Mouse (Mus musculus) neural tube, embryonic 10.5 days (tissue): Measurements from ENCODE around the gene Olfr554.
"Not testable (repeated sequence)": the region's sequence is repeated elsewhere in the genome, so short reads cannot be mapped to it uniquely, and the experiment has no call there.

Experiments
- DNase-seq: peaks from one replicate; pipeline ENCODE4 v3.0.0-alpha.2; 2017; ENCODE audit warnings: low spot score; ENCODE audit errors: extremely low spot score

Gene Olfr554

DNA sequence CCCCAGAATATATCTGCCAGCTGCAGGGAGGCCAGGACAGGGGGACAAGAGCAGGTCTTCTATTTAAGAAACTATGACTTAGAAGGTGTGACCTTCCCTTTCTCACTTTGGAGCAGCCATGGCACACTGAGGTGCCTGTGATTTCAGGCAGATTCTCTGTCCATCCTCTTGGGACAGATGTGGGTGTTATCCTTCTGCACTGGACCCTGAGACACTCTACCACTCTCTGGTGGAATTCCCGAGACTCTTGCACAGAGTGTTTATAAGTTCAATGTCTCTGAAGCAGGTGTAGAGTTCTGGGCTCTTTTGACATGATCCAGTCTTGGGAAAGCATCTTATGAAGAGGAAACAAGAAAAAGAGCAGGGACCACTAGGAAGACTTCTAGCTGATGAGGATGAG lies at the start of gene Olfr554:
Gene Olfr554 (plus strand): TSS at position 301 of the 400 bp plus-strand sequence.
- no peak for DNase-seq

DNA sequence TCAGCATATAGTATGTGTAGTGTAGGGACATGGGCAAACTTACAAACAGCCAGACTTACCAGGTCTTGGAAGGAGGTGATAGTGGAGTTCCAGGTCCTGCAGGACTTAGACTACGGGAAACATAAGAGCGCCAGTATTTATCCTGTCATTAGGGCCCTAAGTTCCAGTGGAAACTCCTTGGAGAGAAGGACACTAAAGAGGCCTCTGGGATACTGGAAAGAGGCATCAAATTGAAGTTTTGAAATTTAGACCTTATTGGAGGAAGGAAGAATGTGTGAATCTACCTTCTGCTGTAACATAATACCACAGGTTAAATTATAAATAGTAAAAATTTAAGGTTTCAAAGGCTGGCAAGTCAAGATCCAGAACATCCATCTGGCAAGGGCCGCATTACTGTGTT lies 46.4 kb upstream of the Olfr554 start, which contains the start of gene Olfr551:
Gene Olfr551 (minus strand): TSS at position 101 of the 400 bp plus-strand sequence.
- DNase-seq = no peak

DNA sequence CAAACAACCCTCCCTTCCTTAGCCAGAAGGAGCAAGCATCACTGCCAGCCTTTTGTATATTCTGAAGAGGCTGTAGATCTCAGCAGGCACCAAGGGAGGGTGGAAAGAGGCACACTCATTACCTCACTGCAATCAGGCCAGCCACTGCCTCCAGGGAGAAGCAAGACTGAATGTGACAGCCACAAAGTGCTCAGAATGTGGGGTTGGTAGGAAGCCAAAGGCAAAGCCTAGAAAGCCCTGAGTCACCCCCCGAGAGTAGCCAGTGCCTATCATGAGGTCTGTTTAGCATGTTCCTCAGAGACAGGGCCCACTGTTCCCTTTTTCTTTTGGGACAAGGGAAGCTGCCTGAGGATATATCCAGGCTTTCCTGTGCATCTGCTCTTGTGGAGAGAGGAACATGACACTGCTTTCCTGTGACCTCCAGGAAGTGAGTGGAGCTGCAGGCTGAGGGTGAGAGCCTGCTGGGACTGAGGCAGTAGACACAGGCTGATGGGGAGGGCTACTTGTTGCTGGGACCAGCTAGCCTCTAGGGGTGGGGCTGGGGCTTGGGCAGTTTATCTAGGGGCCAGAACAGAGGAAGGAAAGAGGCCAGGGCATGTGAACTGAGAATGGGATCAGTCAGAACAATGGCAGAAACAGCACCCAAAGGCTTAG lies 40.7 kb upstream of the Olfr554 start, which contains the start of gene Olfr552:
Gene Olfr552 (plus strand): TSS at position 393 of the 654 bp plus-strand sequence.
- DNase-seq = no peak

DNA sequence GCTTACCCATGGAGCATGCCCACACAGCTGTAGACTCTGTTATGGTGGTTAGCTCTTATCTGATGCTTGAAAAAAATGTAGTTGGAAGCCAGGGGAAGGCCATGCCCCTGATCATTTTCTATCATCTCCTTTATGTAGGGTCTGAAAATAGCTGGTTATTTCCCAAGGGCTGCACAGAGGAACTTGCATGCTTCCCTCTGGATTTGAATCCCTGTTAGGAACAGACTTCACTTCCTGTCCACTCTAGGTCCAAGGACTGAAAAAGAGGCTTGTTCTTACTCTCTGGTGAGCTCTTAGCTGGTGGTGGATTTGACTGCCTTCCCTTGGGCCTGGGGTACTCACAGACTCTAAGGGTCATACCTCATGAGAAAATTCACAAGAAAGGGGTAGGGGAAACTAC lies 20.1 kb upstream of the Olfr554 start, which contains the start of gene Olfr553:
Gene Olfr553 (minus strand): TSS at position 101 of the 400 bp plus-strand sequence.
- no peak for DNase-seq

DNA sequence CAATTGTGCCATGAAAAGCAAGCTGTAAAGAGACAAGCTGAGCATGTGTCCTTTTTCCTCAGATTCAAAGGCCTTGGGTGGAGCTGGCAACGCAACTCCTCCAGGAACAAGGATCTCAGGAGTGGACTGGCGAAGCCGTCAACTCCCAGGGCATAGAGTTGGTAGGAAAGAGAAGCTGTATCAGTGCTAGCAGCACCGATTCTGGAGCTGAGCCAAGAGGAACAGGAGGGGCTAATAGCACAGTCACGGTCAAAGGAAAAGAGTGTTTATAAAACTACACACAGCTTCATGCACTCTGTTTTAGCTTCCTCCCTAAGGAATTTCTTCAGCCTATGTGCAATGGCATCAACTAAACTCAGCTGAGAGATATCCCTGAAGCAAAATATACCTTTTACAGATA lies 18.6 kb upstream of the Olfr554 start:
- no peak for DNase-seq

DNA sequence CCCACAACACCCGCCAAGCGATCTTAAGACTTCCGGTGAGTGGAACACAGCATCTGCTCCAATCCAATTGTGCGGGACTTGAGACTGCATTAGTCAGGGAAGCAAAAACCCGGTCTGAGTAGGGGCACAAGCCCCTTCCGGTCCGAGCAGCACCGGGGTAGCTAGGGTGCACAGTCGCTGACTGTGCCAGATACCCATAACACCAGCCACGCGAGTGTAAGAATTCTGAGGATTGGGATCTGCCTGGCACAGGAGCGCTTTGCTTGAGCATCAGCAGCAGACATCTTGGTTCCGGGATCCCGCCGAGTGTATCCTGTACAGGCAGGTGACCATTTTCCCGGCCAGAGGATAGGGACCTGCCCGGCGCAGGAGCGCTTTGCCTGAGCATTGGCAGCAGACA lies 17.9 kb upstream of the Olfr554 start:
- DNase-seq = not testable (repeated sequence)

DNA sequence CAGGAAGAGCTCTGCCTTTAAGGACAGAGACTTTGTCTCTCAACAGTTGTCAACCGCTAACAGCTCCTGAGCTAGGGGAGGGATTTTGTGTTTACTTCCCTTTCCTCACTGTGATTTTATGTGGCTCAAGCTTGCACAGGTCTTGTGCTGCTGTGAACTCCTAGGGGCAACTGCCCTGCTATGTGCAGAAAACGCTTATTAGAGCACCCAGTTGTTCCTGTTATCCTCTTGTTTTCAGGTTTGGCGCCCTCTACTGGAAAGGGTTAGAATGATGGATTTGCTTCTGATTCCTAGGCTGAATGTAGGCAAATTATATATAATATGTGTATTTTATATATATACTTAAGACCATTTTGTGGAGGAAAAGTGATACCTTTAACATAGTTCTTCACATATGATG lies 1.6 kb upstream of the Olfr554 start:
- DNase-seq = no peak

DNA sequence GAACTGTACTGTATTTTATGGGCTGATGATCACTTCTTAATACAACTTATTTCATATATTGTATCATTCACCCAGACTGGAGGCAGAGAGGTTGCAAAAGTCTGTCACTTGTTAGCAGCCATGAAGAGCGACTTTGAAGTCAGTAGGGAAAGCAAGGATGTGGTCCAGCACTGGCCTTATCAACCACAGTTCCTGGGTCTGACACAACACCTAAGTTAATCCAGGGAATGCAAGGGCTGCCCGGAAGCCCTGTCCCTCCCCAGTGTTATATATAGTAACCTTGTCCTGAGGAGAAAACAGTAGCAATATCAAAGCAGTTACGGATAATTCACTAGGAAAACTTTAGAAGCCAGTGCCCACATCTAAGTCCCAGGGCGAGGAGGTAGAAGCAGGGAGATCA lies 6.7 kb downstream of the Olfr554 start:
- not testable (repeated sequence) for DNase-seq

DNA sequence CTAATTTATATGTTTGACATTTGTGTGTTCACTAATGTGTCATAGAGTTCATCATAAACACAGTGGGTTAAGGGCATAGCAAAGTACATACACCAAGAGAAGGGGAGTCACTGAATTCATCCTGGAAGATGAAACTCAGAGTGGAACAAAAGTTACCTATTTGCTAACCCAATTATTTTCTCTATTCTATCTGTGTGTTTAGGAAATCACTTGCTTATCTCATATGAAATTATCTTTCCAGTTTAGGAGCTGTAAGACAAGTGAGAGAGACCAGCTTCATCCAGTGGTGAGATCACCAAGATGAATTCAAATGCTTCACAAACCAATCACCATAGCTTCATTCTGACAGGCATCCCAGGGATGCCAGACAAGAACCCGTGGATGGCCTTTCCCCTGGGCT lies 20.3 kb downstream of the Olfr554 start, which contains the start of gene Olfr555:
Gene Olfr555 (plus strand): TSS at position 301 of the 400 bp plus-strand sequence.
- DNase-seq = no peak

DNA sequence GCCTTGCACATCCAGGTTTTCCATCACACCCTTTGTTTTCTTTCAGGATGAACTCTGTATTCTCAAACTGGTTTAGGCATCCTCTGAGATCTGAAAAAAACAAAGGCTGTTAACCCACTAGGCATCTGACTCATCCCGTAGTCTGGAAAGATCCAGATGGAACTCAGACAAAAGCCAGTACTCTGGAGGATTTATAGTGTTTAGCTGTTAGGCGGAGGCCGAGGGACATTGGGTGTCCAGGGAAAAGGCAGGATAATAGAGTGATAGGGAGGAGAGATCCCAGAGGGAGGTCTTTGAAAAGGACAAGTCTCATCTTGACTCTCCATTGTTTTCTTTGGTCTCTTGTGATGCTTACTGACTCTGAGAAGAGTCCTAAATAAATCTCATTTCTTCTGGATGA lies 26.4 kb downstream of the Olfr554 start, which contains the start of gene Olfr556:
Gene Olfr556 (plus strand): TSS at position 301 of the 400 bp plus-strand sequence.
- DNase-seq = no peak

DNA sequence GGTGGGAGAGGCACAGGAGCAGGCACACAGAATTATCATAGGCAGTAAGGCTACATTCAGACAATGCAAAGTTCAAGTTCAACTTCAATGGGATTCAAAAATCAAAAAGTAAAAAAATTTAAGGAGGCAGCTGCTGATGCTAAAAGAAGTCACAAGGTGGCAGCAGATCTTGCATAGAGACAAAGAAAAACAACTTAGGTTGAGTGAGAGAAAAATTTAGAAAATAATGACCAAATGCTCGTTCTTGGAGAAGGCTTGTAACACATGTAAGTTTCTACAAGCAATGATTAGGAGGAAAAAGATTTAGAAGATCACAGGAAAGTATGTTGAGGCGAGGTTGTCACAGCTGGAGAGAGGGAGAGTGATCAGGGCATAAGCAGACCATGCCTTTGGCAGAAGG lies 27.1 kb downstream of the Olfr554 start:
- no peak for DNase-seq

DNA sequence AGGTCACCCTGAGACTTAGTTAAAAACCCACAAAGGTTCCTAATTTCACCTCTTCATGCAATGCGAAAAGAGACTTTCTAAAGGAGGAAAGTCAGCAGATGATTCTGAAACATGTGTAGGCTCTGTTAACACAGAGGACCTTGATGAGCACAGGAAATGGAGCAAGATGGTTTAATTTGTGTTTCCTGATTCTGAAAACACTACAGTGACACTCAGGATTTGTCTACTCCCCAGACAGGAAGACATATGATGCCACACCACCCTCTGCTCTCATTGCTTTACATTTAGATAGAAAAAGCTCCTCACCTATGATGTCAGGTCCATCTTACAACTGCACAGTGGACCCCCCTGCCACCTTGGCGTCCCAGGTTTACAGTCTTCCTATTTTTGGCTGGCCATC lies 38.0 kb downstream of the Olfr554 start:
- no peak for DNase-seq

DNA sequence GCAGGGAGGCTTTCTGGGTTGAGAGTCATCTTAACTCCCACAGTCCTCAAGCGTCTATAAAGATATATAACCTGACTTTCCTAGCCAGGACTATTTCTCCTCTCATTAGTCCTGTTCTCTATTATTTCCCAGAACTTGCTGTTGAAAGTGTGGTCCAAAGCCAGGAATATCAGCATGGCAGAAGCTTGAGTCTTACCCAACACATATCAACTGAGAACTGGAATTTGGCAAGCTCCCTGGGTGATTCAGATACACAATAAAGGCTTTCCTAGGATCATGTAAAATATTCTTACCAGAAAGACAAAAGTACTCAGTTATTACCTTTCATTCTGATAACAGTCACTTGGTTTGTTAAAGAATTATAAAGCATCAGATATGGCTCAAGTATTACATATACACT lies 43.7 kb downstream of the Olfr554 start:
- no peak for DNase-seq

DNA sequence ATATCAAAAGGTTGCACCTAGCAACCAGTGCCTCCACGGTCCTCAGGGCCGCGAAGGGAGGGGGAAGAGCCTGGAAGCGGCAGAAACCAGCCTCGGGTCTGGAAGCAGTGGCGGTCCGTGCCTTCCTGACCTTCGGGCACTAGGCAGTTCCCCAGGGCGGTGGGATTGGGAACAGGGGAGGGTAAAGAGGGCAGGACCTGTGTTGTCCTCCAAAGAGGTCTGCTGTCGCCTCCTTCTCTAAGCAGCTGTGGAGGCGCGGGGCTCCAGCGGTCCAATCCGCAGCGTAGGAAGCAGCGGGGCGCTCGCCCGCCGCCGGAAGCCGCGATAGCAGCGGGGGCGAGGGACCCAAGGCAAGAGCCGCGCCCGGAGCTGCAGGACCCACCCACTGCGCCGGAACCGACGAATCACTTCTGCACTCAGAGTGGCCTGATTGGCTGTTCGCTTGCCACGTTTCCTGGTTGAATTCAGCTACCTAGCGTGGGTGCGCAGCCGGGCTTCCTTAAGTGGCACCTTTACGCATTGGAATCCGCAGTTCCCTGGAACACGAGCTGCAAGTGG lies 48.8 kb downstream of the Olfr554 start, which contains the start of gene Trim68:
Gene Trim68 (minus strand): TSS at position 384 of the 558 bp plus-strand sequence.
- DNase-seq = peak; percentile 87
